Mouse (Mus musculus): ENCODE results near the gene Timm8a2. TPM values are rescaled to one million over a fixed set of nuclear protein-coding genes. Genes with fewer than 3 reads are reported as not detected.

The Timm8a2 gene
- total and polyA plus RNA-seq, 3 experiments = not detected

DNA sequence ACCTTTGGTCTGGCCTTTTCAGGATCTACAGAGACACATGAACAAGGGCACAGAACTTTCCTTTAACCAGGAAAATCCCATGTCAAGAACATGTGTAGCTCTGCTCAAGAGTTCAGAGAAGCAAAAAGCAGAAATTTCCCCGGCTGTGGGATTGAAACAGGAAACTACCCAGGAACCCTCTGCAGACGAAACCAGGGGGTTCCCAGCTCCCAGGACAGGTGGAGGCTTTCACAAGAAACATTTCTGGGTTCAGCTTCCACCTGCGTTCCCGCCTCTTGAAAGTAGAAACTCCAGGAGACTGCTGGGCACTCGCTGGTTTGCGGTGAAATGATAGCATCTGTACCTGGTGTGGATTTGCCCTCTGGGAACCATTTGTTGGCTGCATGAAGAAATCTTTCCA, 22.4 kb downstream of the Timm8a2 start:
- intact Hi-C loops (cut with DNase I) = no loop called here
- Histone ChIP-seq H3K4me3 (no peak overlapping the region), H3K79me2 (replicated peaks; ENCODE audit: control insufficient read depth, insufficient read depth, low read length) (no peaks in the 10 kb centered on the region), H3K27me3 (ENCODE audit: control insufficient read depth, insufficient read depth, low read length) (no peaks in the 10 kb centered on the region), H3K4me1 (ENCODE audit: control insufficient read depth, insufficient read depth, low read length) (no peaks in the 10 kb centered on the region), H3K9ac (ENCODE audit: low read depth, low read length) (no peak overlapping the region), H3K27ac (no peak overlapping the region), H3K36me3 (ENCODE audit: control insufficient read depth, insufficient read depth, low read length) (no peaks in the 10 kb centered on the region)
- 71% methylated on average over 6 of the region's 6 CpGs for WGBS
- no peak for DNase-seq
- TF ChIP-seq EP300 (IDR thresholded peaks at IDR 0.05; ENCODE audit: insufficient read depth, low read depth, low read length) (no peak), POLR2A (IDR thresholded peaks at IDR 0.05; ENCODE audit: insufficient read depth, low read depth, low read length) (no peak), CTCF (IDR thresholded peaks at IDR 0.05) (no peak)

DNA sequence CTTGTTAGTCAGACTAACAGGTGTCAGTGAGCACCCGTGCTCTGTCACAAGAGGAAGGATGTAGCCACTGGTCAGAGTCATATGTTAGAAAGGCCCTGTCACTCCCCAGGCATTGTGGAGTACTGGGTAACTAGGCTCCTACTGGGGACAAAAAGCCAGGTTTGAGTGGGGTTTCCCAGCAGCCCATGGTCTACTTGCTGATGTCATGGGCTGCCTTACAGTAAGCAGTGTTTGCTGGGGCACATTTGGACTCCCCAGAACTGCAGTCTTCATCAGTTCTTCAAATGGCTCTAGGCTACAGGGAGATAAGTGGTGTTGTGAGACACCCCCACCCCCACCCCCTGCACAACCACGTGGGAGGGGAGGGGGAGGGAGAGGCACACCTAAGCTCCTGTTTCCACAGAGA, 23.5 kb downstream of the Timm8a2 start:
- Histone ChIP-seq H3K27ac (no peak overlapping the region), H3K4me1 (ENCODE audit: control insufficient read depth, insufficient read depth, low read length) (no peaks in the 10 kb centered on the region), H3K9ac (ENCODE audit: low read depth, low read length) (no peak overlapping the region), H3K36me3 (ENCODE audit: control insufficient read depth, insufficient read depth, low read length) (no peaks in the 10 kb centered on the region), H3K27me3 (ENCODE audit: control insufficient read depth, insufficient read depth, low read length) (no peaks in the 10 kb centered on the region), H3K79me2 (replicated peaks; ENCODE audit: control insufficient read depth, insufficient read depth, low read length) (no peaks in the 10 kb centered on the region), H3K4me3 (no peak overlapping the region)
- whole genome bisulfite sequencing = 33% methylated on average over 2 of the region's 2 CpGs
- DNase-seq = no peak
- intact Hi-C loops (cut with DNase I) = no loop called here
- TF ChIP-seq CTCF (IDR thresholded peaks at IDR 0.05) (no peak), POLR2A (IDR thresholded peaks at IDR 0.05; ENCODE audit: insufficient read depth, low read depth, low read length) (no peak), EP300 (IDR thresholded peaks at IDR 0.05; ENCODE audit: insufficient read depth, low read depth, low read length) (no peak)

DNA sequence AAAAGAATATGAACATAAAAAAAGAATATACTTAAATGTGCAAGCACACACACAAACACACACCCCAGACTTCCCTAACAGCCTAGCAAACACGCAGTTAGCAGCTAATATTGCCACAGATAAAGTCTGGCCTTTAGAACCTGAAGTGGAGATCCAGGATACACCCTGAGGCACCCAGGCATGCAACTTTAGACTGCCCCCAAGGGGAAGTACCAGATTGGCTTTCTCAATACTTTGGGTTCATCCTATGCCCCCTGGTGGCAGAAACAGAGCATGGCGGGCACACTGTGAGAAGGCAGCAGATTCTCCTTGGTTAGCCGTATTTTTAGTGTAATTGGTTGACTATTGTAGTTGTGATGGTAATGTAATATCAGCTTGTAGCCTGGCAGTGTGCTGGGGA, 26.2 kb downstream of the Timm8a2 start:
- peak; percentile 81 to 83 for DNase-seq
- Histone ChIP-seq H3K27me3 (ENCODE audit: control insufficient read depth, insufficient read depth, low read length) (no peaks in the 10 kb centered on the region), H3K79me2 (replicated peaks; ENCODE audit: control insufficient read depth, insufficient read depth, low read length) (no peaks in the 10 kb centered on the region), H3K4me3 (no peak overlapping the region), H3K36me3 (ENCODE audit: control insufficient read depth, insufficient read depth, low read length) (no peaks in the 10 kb centered on the region), H3K9ac (ENCODE audit: low read depth, low read length) (no peak overlapping the region), H3K4me1 (ENCODE audit: control insufficient read depth, insufficient read depth, low read length) (no peaks in the 10 kb centered on the region), H3K27ac (no peak overlapping the region)
- TF ChIP-seq POLR2A (IDR thresholded peaks at IDR 0.05; ENCODE audit: insufficient read depth, low read depth, low read length) = no peak
- peak; percentile 86; the same call in 1 of the 2 replicates for TF ChIP-seq EP300 (IDR thresholded peaks at IDR 0.05; ENCODE audit: insufficient read depth, low read depth, low read length)
- TF ChIP-seq CTCF (IDR thresholded peaks at IDR 0.05) = peak; percentile 100
- intact Hi-C loops (cut with DNase I) = loop anchor here (1.0 to 10.0 kb wide), 3 partner anchors 132 to 814 kb away; no protein-coding TSS in a partner anchor
- WGBS = 4% methylated on average over 3 of the region's 3 CpGs

DNA sequence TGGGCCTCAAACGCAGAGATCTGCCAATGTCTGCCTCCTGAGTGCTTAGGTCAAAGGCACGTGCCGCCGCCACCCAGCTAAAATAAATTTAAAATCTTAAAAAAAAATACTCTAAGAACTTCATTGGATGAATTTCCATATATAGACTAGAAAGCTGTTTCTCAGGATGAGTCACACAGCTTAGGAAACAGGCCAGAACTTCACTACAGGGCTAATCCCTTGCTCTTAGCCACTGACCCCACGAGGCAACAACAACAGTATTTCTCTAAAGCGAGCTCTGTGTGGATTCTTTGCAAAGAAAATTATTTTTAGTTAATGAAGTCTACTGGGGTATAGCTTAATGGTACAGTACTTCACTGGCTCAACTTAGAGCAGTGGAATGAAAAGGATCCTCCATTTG, 26.9 kb downstream of the Timm8a2 start:
- Histone ChIP-seq H3K36me3 (ENCODE audit: control insufficient read depth, insufficient read depth, low read length) (no peaks in the 10 kb centered on the region), H3K27me3 (ENCODE audit: control insufficient read depth, insufficient read depth, low read length) (no peaks in the 10 kb centered on the region), H3K4me1 (ENCODE audit: control insufficient read depth, insufficient read depth, low read length) (no peaks in the 10 kb centered on the region), H3K79me2 (replicated peaks; ENCODE audit: control insufficient read depth, insufficient read depth, low read length) (no peaks in the 10 kb centered on the region), H3K27ac (no peak overlapping the region), H3K9ac (ENCODE audit: low read depth, low read length) (no peak overlapping the region), H3K4me3 (no peak overlapping the region)
- TF ChIP-seq CTCF (IDR thresholded peaks at IDR 0.05) (no peak), EP300 (IDR thresholded peaks at IDR 0.05; ENCODE audit: insufficient read depth, low read depth, low read length) (no peak), POLR2A (IDR thresholded peaks at IDR 0.05; ENCODE audit: insufficient read depth, low read depth, low read length) (no peak)
- DNase-seq = no peak
- 74% methylated on average over 6 of the region's 6 CpGs for WGBS
- intact Hi-C loops (cut with DNase I) = loop anchor here (2.0 to 10.0 kb wide), 2 partner anchors 195 to 813 kb away; no protein-coding TSS in a partner anchor

GRCm38 (mm10) chr14:122062411-122063090, 28.1 kb downstream of the Timm8a2 start:
- no peaks in the 10 kb centered on the region for H3K79me2 ChIP-seq (replicated peaks; ENCODE audit: control insufficient read depth, insufficient read depth, low read length)
- TF ChIP-seq POLR2A (IDR thresholded peaks at IDR 0.05; ENCODE audit: insufficient read depth, low read depth, low read length) = no peak
- TF ChIP-seq CTCF (IDR thresholded peaks at IDR 0.05) = no peak
- TF ChIP-seq EP300 (IDR thresholded peaks at IDR 0.05; ENCODE audit: insufficient read depth, low read depth, low read length) = no peak
- H3K36me3 ChIP-seq (ENCODE audit: control insufficient read depth, insufficient read depth, low read length) = no peaks in the 10 kb centered on the region
- 87% methylated on average over 10 of the region's 10 CpGs for WGBS
- H3K27ac ChIP-seq = no peak overlapping the region
- no peak overlapping the region for H3K4me3 ChIP-seq
- H3K27me3 ChIP-seq (ENCODE audit: control insufficient read depth, insufficient read depth, low read length) = no peaks in the 10 kb centered on the region
- intact Hi-C loops (cut with DNase I) = loop anchor here (10.0 kb wide), 1 partner anchor 812 kb away; no protein-coding TSS in a partner anchor
- no peaks in the 10 kb centered on the region for H3K4me1 ChIP-seq (ENCODE audit: control insufficient read depth, insufficient read depth, low read length)
- DNase-seq = no peak
- no peak overlapping the region for H3K9ac ChIP-seq (ENCODE audit: low read depth, low read length)

GRCm38 (mm10) chr14:122063599-122063998, 29.1 kb downstream of the Timm8a2 start:
- no peak for DNase-seq
- no peaks in the 10 kb centered on the region for H3K36me3 ChIP-seq (ENCODE audit: control insufficient read depth, insufficient read depth, low read length)
- H3K79me2 ChIP-seq (replicated peaks; ENCODE audit: control insufficient read depth, insufficient read depth, low read length) = no peaks in the 10 kb centered on the region
- H3K27me3 ChIP-seq (ENCODE audit: control insufficient read depth, insufficient read depth, low read length) = no peaks in the 10 kb centered on the region
- intact Hi-C loops (cut with DNase I) = loop anchor here (10.0 kb wide), 1 partner anchor 811 kb away; no protein-coding TSS in a partner anchor
- WGBS = 66% methylated on average over 5 of the region's 5 CpGs
- H3K9ac ChIP-seq (ENCODE audit: low read depth, low read length) = no peak overlapping the region
- H3K27ac ChIP-seq = no peak overlapping the region
- H3K4me3 ChIP-seq = no peak overlapping the region
- TF ChIP-seq EP300 (IDR thresholded peaks at IDR 0.05; ENCODE audit: insufficient read depth, low read depth, low read length) (no peak), POLR2A (IDR thresholded peaks at IDR 0.05; ENCODE audit: insufficient read depth, low read depth, low read length) (no peak), CTCF (IDR thresholded peaks at IDR 0.05) (no peak)
- peaks cover under 1% of the 10 kb centered on the region; the same call in 1 of the 2 replicates for H3K4me1 ChIP-seq (ENCODE audit: control insufficient read depth, insufficient read depth, low read length)

All from heart, adult 2 months (tissue).